Mouse (Mus musculus) erythroblast, adult 5-6 weeks (primary cell): Measurements from ENCODE around the gene Sorbs2. TPM values are rescaled to one million over a fixed set of nuclear protein-coding genes. Genes with fewer than 3 reads are reported as not detected.

ENCODE experiments used
- total RNA-seq, 2 experiments: library from RNA; stranded (forward) in 1 of 2; stranded (reverse) in 1 of 2; fragments of 150-400 nt in 1 of 2; fragments of 200-764, 138-1000 nt in 1 of 2; gene quantifications; 2 replicates each; pipeline versions ENCODE4 v1.2.3 to v1.2.4; 2015 to 2017; ENCODE audit warnings: low replicate concordance in 2 of 2

The Sorbs2 gene
- total RNA-seq, 2 experiments from 2014 or later, result 0.09 TPM; not detected in 1

Other genes with a start within 250 kb of the Sorbs2 start
- gene F11, start 245.8 kb upstream of the Sorbs2 start, total RNA-seq (2015; ENCODE audit: low replicate concordance), result not detected in 2 replicates
- gene F11, start 245.8 kb upstream of the Sorbs2 start, total RNA-seq (2017; ENCODE audit: low replicate concordance), result not detected in 2 replicates
- not detected in 2 replicates for gene Klkb1, start 212.9 kb upstream of the Sorbs2 start, total RNA-seq (2015; ENCODE audit: low replicate concordance)
- gene Klkb1, start 212.9 kb upstream of the Sorbs2 start, total RNA-seq (2017; ENCODE audit: low replicate concordance), result not detected in 2 replicates
- gene Gm45753, start 199.3 kb upstream of the Sorbs2 start, total RNA-seq (2015; ENCODE audit: low replicate concordance), result not detected in 2 replicates
- gene Gm45753, start 199.3 kb upstream of the Sorbs2 start, total RNA-seq (2017; ENCODE audit: low replicate concordance), result not detected in 2 replicates
- gene Cyp4v3, start 174.6 kb upstream of the Sorbs2 start, total RNA-seq (2015; ENCODE audit: low replicate concordance), result 2.3 and 3.3 TPM in 2 replicates
- 2.0 TPM in 2 replicates for gene Cyp4v3, start 174.6 kb upstream of the Sorbs2 start, total RNA-seq (2017; ENCODE audit: low replicate concordance)
- 0.42 TPM in 1 of 2 replicates, not detected in the other for gene Fam149a, start 125.5 kb upstream of the Sorbs2 start, total RNA-seq (2015; ENCODE audit: low replicate concordance)
- gene Fam149a, start 125.5 kb upstream of the Sorbs2 start, total RNA-seq (2017; ENCODE audit: low replicate concordance), result 0.34 TPM in 1 of 2 replicates, not detected in the other
- gene Tlr3, start 96.7 kb upstream of the Sorbs2 start, total RNA-seq (2015; ENCODE audit: low replicate concordance), result not detected in 2 replicates
- gene Tlr3, start 96.7 kb upstream of the Sorbs2 start, total RNA-seq (2017; ENCODE audit: low replicate concordance), result 0.09 and 0.28 TPM in 2 replicates